Mouse (Mus musculus) liver, embryonic 15.5 days (tissue): ENCODE data around the gene Ank2. TPM values are rescaled to one million over a fixed set of nuclear protein-coding genes. Genes with fewer than 3 reads are reported as not detected.

ENCODE experiments used
- ATAC-seq: fragments of 200-750 bp; cut with Nextera tagmentation; 2 replicates; pipeline ENCODE4 v1.8.0; 2017; ENCODE audit warnings: moderate number of reproducible peaks, mild to moderate bottlenecking, moderate library complexity; ENCODE audit not compliant: insufficient read depth
- H3K27ac ChIP-seq: fragments of 300-500 bp; sonication (generic); replicated peaks from 2 replicates; pipeline ENCODE4 v1.5.1; 2015; ENCODE audit warnings: mild to moderate bottlenecking, inconsistent platforms
- H3K27me3 ChIP-seq: fragments of 300-500 bp; sonication (generic); 2 replicates; pipeline ENCODE4 v1.6.1; 2015; ENCODE audit warnings: mild to moderate bottlenecking, inconsistent platforms
- H3K36me3 ChIP-seq: fragments of 300-500 bp; sonication (generic); replicated peaks from 2 replicates; pipeline ENCODE4 v1.6.1; 2015; ENCODE audit warnings: moderate library complexity, mild to moderate bottlenecking, inconsistent platforms
- H3K4me1 ChIP-seq: fragments of 300-500 bp; sonication (generic); replicated peaks from 2 replicates; pipeline ENCODE4 v1.6.1; 2015; ENCODE audit warnings: inconsistent platforms
- H3K4me2 ChIP-seq: fragments of 300-500 bp; sonication (generic); 2 replicates; pipeline ENCODE4 v1.6.1; 2015; ENCODE audit warnings: moderate library complexity, mild to moderate bottlenecking, inconsistent platforms
- H3K4me3 ChIP-seq: fragments of 300-500 bp; sonication (generic); replicated peaks from 2 replicates; pipeline ENCODE4 v1.5.1; 2015; ENCODE audit warnings: mild to moderate bottlenecking, inconsistent platforms
- H3K9ac ChIP-seq: fragments of 300-500 bp; sonication (generic); 2 replicates; pipeline ENCODE4 v1.6.1; 2015; ENCODE audit warnings: moderate library complexity, mild to moderate bottlenecking, inconsistent platforms
- H3K9me3 ChIP-seq: fragments of 300-500 bp; sonication (generic); replicated peaks from 2 replicates; pipeline ENCODE4 v1.6.1; 2016; ENCODE audit warnings: inconsistent platforms
- WGBS: fragments of 180-500 bp; shearing (Covaris S2); methylation state at CpG from one replicate; pipeline ENCODE4 v1.1.7; 2015; ENCODE audit warnings: mixed read lengths; ENCODE audit not compliant: insufficient replicate concordance; 5-methylcytosine and 5-hydroxymethylcytosine counted together
- polyA plus RNA-seq: library from polyadenylated mRNA; unstranded; fragments of >200 nt; fragmentation: Nextera tagmentation; extraction: Ambion mirVana; gene quantifications from 2 replicates; pipeline ENCODE4 v1.2.1, GENCODE M21; 2015

Gene Ank2
- polyA plus RNA-seq, 1 experiment from 2014 or later = 6.6 TPM

DNA sequence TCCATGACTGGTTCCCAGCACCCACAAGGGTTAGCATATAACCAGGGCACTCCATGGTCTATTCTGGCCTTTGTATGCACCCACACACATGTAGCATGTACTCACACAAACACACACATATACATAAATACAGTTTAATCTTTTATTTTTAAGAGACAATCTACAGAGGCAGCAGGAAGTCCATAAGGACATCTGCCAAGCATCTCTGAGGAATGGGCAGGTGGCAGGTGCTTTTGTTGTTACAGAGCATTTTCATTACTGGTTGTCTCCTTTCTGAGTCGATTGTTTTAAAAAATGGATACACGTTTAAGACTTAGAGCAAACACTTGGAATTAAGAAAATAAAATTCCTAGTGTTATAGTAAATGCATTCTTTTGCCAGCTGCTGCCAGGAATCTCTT lies 390.7 kb downstream of the Ank2 start:
- 58% methylated on average over 2 of the region's 2 CpGs for WGBS
- no peak for ATAC-seq

GRCm38 (mm10) chr3:127107281-127107680 lies 391.9 kb downstream of the Ank2 start:
- WGBS = 54% methylated on average over 5 of the region's 5 CpGs
- no peaks in the 10 kb centered on the region for H3K36me3 ChIP-seq
- no peaks in the 10 kb centered on the region for H3K27me3 ChIP-seq
- no peak overlapping the region for H3K4me2 ChIP-seq
- H3K9ac ChIP-seq = no peak overlapping the region
- H3K4me3 ChIP-seq = no peak overlapping the region
- H3K27ac ChIP-seq = no peak overlapping the region
- no peak for ATAC-seq
- H3K4me1 ChIP-seq = no peaks in the 10 kb centered on the region
- no peaks in the 10 kb centered on the region for H3K9me3 ChIP-seq

More for the DNA sequence above, 390.7 kb downstream of the Ank2 start:
- Histone ChIP-seq H3K4me2 (no peak overlapping the region), H3K4me3 (no peak overlapping the region), H3K9ac (no peak overlapping the region), H3K27me3 (no peaks in the 10 kb centered on the region), H3K9me3 (no peaks in the 10 kb centered on the region), H3K27ac (no peak overlapping the region), H3K4me1 (no peaks in the 10 kb centered on the region), H3K36me3 (no peaks in the 10 kb centered on the region)

DNA sequence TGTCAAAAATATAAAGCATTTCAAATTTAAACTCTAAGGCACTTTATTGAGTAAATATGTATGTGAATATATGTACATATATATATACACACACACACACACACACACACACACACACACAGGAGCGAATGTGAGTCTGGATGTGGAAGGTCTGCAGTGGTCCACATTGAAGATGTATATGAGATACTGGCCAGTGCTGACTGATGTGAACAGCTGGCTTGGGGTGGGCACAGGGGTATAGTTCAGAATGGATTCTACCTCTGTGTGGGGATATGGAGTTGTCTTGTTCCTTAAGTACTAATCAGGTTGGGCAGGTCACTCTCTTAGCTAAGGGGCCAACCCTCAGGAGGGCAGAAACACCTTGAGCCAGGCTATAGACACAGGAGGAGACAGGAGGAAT lies 397.8 kb downstream of the Ank2 start:
- 70% methylated on average over 1 of the region's 1 CpGs for WGBS
- H3K9me3 ChIP-seq = no peaks in the 10 kb centered on the region
- no peak for ATAC-seq
- no peak overlapping the region for H3K4me3 ChIP-seq
- H3K4me2 ChIP-seq = no peak overlapping the region
- H3K4me1 ChIP-seq = no peaks in the 10 kb centered on the region
- H3K36me3 ChIP-seq = no peaks in the 10 kb centered on the region
- H3K27ac ChIP-seq = no peak overlapping the region
- no peaks in the 10 kb centered on the region for H3K27me3 ChIP-seq
- no peak overlapping the region for H3K9ac ChIP-seq

DNA sequence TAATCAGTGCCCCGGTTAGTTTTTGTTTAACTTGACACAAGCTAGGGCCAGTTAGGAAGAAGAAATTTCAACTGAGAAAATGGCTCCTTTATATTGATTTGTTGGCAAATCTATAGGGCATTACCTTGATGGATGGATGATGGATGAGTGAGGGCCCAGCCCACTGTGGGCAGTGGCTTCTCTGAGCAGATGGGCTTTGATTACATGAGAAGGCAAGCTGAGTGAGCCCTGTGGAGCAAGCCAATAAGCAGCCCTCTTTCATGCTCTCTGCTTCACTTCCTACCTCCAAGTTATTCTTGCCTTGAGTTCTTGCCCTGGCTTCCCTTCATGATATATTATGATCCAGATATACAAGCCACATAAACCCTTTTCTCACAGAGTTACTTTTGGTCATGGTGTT lies 401.4 kb downstream of the Ank2 start:
- Histone ChIP-seq H3K27ac (no peak overlapping the region), H3K4me3 (no peak overlapping the region), H3K4me1 (no peaks in the 10 kb centered on the region), H3K4me2 (no peak overlapping the region), H3K9ac (no peak overlapping the region), H3K36me3 (no peaks in the 10 kb centered on the region), H3K9me3 (no peaks in the 10 kb centered on the region), H3K27me3 (no peaks in the 10 kb centered on the region)
- no peak for ATAC-seq
- 55% methylated on average over 1 of the region's 1 CpGs for WGBS

GRCm38 (mm10) chr3:127097106-127097505 lies 402.0 kb downstream of the Ank2 start:
- Histone ChIP-seq H3K9ac (no peak overlapping the region), H3K4me2 (no peak overlapping the region), H3K27me3 (no peaks in the 10 kb centered on the region), H3K4me3 (no peak overlapping the region), H3K9me3 (no peaks in the 10 kb centered on the region), H3K4me1 (no peaks in the 10 kb centered on the region), H3K36me3 (no peaks in the 10 kb centered on the region), H3K27ac (no peak overlapping the region)
- no peak for ATAC-seq
- 47% methylated on average over 1 of the region's 1 CpGs for WGBS

DNA sequence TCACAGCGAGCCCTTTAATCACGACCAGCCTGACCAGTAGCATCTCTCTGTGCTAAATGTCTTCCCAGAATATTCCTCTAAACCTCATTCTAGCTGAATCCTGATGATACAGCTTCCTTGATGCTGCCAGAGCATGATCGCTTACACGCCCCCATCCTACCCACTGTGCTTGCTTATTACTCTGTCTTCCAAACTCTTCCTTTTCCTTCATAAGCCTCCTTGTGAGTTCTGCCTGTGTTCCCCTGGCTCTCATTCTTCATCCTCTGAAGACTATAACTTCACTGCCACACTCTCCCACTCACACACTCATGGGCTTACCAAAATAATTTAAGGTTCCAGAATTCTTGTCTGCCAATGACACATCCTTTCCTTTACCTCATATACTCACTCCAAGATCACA lies 405.5 kb downstream of the Ank2 start:
- H3K4me2 ChIP-seq = no peak overlapping the region
- H3K36me3 ChIP-seq = no peaks in the 10 kb centered on the region
- no peak overlapping the region for H3K9ac ChIP-seq
- no peaks in the 10 kb centered on the region for H3K9me3 ChIP-seq
- no peaks in the 10 kb centered on the region for H3K4me1 ChIP-seq
- H3K27me3 ChIP-seq = no peaks in the 10 kb centered on the region
- no peak for ATAC-seq
- 66% methylated on average over 4 of the region's 4 CpGs for WGBS
- no peak overlapping the region for H3K4me3 ChIP-seq
- no peak overlapping the region for H3K27ac ChIP-seq

GRCm38 (mm10) chr3:127087574-127087973 lies 411.6 kb downstream of the Ank2 start:
- no peak overlapping the region for H3K27ac ChIP-seq
- H3K9ac ChIP-seq = no peak overlapping the region
- no peak for ATAC-seq
- no peak overlapping the region for H3K4me2 ChIP-seq
- no peak overlapping the region for H3K4me3 ChIP-seq
- H3K36me3 ChIP-seq = no peaks in the 10 kb centered on the region
- H3K9me3 ChIP-seq = no peaks in the 10 kb centered on the region
- 85% methylated on average over 1 of the region's 1 CpGs for WGBS
- no peaks in the 10 kb centered on the region for H3K4me1 ChIP-seq
- no peaks in the 10 kb centered on the region for H3K27me3 ChIP-seq

GRCm38 (mm10) chr3:127086834-127087506 lies 412.2 kb downstream of the Ank2 start:
- Histone ChIP-seq H3K9me3 (no peaks in the 10 kb centered on the region), H3K36me3 (no peaks in the 10 kb centered on the region), H3K27ac (no peak overlapping the region), H3K4me3 (no peak overlapping the region), H3K4me2 (no peak overlapping the region), H3K9ac (no peak overlapping the region), H3K27me3 (no peaks in the 10 kb centered on the region), H3K4me1 (no peaks in the 10 kb centered on the region)
- ATAC-seq = no peak
- WGBS = 43% methylated on average over 3 of the region's 3 CpGs

DNA sequence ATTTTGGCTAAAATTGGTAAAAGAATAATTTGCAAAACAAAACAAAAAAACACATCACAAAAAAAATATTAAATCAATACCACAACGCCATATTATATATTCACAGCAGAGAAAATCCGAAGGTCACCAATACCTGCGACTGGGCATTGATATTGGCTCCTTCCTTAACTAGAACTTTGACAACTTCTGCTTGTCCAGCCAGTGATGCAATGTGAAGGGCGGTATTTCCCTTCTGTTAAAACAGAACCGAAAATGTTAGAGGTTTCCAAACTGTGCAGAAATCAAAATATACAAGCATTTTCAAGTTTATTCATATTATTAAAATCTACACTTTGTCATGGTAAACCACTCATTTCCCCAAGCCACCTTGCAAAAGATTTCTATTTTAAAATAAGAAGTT lies 421.8 kb downstream of the Ank2 start:
- Histone ChIP-seq H3K27ac (no peak overlapping the region), H3K4me1 (no peaks in the 10 kb centered on the region), H3K36me3 (no peaks in the 10 kb centered on the region), H3K4me2 (no peak overlapping the region), H3K4me3 (no peak overlapping the region), H3K27me3 (no peaks in the 10 kb centered on the region), H3K9me3 (no peaks in the 10 kb centered on the region), H3K9ac (no peak overlapping the region)
- ATAC-seq = no peak
- WGBS = 64% methylated on average over 5 of the region's 5 CpGs

DNA sequence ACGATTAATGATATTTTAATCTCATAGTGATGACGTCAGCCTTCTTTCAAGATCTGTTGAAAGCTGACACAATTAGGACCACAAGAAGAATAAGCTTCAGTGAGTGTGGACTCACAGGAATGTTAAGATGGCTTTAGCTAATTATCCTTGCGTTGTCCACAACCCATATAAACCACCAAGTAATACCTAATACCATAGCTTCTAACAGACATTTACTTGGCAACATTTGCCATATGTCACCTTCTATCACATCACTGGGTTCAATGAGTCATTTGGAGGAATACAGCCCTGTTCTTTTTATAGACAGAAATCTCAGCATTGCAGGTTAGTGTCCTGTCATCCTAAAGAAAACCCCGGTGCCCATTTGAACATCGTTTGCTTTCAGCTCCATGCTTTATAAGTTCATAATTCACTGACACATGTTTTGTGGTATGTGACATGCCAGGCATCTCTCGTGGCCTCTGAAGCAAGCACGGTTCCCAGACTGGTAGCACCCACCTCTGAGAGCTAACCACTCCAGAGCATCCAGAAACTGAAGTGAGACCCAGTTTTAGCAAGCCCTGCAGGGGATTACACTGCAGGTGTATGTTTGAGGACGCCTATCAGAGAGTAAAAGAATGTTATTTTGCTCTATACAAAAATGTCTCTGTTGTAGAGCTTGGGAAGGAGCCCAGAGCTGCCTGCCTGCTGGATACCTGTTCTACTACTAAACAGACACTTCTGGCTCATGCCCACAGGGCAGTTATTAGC lies 423.4 kb downstream of the Ank2 start:
- no peak overlapping the region for H3K9ac ChIP-seq
- no peaks in the 10 kb centered on the region for H3K4me1 ChIP-seq
- H3K27me3 ChIP-seq = no peaks in the 10 kb centered on the region
- H3K27ac ChIP-seq = no peak overlapping the region
- 63% methylated on average over 8 of the region's 8 CpGs for WGBS
- no peaks in the 10 kb centered on the region for H3K36me3 ChIP-seq
- no peak overlapping the region for H3K4me2 ChIP-seq
- H3K4me3 ChIP-seq = no peak overlapping the region
- ATAC-seq = no peak
- H3K9me3 ChIP-seq = no peaks in the 10 kb centered on the region

DNA sequence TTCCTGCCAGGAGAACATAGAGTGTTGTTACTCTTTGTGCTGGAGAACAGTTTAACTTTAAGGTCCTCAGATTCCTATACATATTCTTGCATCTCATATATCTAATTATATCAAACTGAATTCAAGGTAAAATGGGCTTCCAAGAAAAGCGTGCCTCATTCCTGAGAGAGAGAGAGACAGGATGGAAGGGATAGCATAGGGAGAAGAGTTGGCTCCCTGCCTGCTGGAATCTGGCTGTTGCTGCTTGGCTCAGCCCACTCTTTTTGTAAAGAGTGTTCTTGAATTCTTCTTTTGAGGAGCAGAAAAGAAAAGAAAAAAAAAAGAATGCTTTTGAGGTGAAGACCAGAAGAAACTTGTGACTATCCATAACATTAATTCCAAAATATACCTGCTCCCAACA lies 427.7 kb downstream of the Ank2 start:
- ATAC-seq = no peak
- Histone ChIP-seq H3K9ac (no peak overlapping the region), H3K4me1 (no peaks in the 10 kb centered on the region), H3K36me3 (no peaks in the 10 kb centered on the region), H3K27ac (no peak overlapping the region), H3K4me2 (no peak overlapping the region), H3K4me3 (no peak overlapping the region), H3K9me3 (no peaks in the 10 kb centered on the region), H3K27me3 (no peaks in the 10 kb centered on the region)
- 67% methylated on average over 1 of the region's 1 CpGs for WGBS
